Mouse (Mus musculus): ENCODE data around the gene Polr1b. TPM values are rescaled to one million over a fixed set of nuclear protein-coding genes. Genes with fewer than 3 reads are reported as not detected.
A peak's percentile ranks its signal among the peaks of the same experiment; 100 is the strongest.

The Polr1b gene
- polyA plus RNA-seq, 1 experiment = 19.1 TPM

DNA sequence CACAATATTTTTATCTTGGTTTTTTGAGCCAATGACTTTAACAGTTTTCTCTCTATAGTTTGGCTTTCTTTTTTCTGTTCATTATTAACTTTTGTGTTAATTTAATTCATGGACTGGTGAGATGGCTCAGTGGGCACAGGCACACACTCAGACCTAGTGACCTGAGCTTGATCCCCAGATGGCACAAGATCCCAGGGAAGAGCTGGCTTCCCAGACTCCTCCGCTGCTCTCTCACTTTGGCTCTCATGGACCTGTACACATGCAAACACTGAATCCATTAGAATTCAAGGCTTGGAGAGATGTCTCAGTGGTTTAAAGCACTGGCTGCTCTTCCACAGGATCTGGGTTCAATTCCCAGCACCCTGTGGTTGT, 15.6 kb downstream of the Polr1b start:
- no peaks in the 10 kb centered on the region for H3K79me2 ChIP-seq (ENCODE audit: control insufficient read depth, insufficient read depth)
- no peak overlapping the region for H3ac ChIP-seq (ENCODE audit: control insufficient read depth, insufficient read length, low read depth)
- H3K79me3 ChIP-seq (ENCODE audit: low read depth) = peaks cover 2% of the 10 kb centered on the region
- no peak overlapping the region for H3K4me3 ChIP-seq (ENCODE audit: insufficient read depth, poor library complexity, severe bottlenecking)
- no peaks in the 10 kb centered on the region for H3K27me3 ChIP-seq (ENCODE audit: control insufficient read depth, insufficient read depth, insufficient read length)
- peaks cover 100% of the 10 kb centered on the region for H3K36me3 ChIP-seq (ENCODE audit: control insufficient read depth, insufficient read depth)
- TF ChIP-seq MAX (IDR thresholded peaks at IDR 0.05) = no peak

DNA sequence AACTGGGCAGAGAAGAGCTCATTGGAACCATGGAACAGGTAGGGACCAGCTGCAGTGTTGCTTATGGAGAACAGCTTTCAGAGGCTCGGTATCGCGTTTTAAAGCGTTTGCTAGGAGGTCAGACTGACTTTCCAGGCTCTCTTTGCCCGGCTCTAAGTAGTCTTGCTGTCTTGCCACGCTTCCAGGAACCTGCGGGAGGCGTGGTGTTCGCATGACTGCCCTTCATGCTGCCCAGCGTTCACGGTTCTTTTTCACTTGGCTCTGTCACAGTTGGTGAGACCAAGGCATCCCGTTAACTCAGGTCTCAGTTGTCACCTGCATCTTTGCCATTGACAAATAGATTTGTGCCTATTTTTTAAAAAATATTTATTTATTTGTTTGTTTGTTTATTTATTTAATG, 17.3 kb downstream of the Polr1b start:
- no peaks in the 10 kb centered on the region for H3K27me3 ChIP-seq (ENCODE audit: control insufficient read depth, insufficient read depth, insufficient read length)
- no peak overlapping the region for H3K4me3 ChIP-seq (ENCODE audit: insufficient read depth, poor library complexity, severe bottlenecking)
- H3K36me3 ChIP-seq (ENCODE audit: control insufficient read depth, insufficient read depth) = peaks cover 100% of the 10 kb centered on the region
- no peak overlapping the region for H3ac ChIP-seq (ENCODE audit: control insufficient read depth, insufficient read length, low read depth)
- TF ChIP-seq MYOD1 (IDR thresholded peaks at IDR 0.05; ENCODE audit: control insufficient read depth, insufficient read length, low read depth) (no peak), MAX (IDR thresholded peaks at IDR 0.05) (no peak), USF1 (IDR thresholded peaks at IDR 0.05; ENCODE audit: low read depth) (no peak)
- no peaks in the 10 kb centered on the region for H3K79me2 ChIP-seq (ENCODE audit: control insufficient read depth, insufficient read depth)
- peaks cover 2% of the 10 kb centered on the region for H3K79me3 ChIP-seq (ENCODE audit: low read depth)

DNA sequence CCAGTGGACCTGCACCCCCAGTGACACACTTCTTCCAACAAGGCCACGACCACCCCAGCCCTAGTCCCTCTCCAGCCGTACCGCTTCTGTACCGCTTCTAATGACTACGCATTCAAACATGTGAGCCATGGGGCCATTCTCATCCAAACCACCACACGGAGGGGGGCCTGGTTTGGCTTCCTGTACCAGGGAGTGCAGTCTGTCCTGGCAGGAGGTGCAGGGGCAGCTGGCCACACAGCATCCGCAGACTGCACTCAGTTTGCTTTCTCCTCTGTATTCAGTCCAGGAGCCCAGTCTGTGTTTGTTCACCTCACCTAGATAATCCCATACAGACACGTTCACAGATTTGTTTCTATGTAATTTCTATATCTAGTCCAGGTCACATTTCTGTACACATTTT, 21.2 kb downstream of the Polr1b start:
- no peaks in the 10 kb centered on the region for H3K79me2 ChIP-seq (ENCODE audit: control insufficient read depth, insufficient read depth)
- TF ChIP-seq CTCF (IDR thresholded peaks at IDR 0.05; ENCODE audit: control insufficient read depth, insufficient read depth, insufficient read length) = no peak
- no peak for TF ChIP-seq MYOD1 (IDR thresholded peaks at IDR 0.05; ENCODE audit: control insufficient read depth, insufficient read length, low read depth)
- TF ChIP-seq USF1 (IDR thresholded peaks at IDR 0.05; ENCODE audit: low read depth) = no peak
- no peak for TF ChIP-seq MAX (IDR thresholded peaks at IDR 0.05)
- no peak for TF ChIP-seq MYOG (IDR thresholded peaks at IDR 0.05; ENCODE audit: control insufficient read depth, extremely low read depth, insufficient read length)
- no peak for TF ChIP-seq CEBPB (IDR thresholded peaks at IDR 0.05; ENCODE audit: low read depth)
- no peak for TF ChIP-seq FOSL1 (IDR thresholded peaks at IDR 0.05; ENCODE audit: insufficient read depth, low read length, poor library complexity, severe bottlenecking)

DNA sequence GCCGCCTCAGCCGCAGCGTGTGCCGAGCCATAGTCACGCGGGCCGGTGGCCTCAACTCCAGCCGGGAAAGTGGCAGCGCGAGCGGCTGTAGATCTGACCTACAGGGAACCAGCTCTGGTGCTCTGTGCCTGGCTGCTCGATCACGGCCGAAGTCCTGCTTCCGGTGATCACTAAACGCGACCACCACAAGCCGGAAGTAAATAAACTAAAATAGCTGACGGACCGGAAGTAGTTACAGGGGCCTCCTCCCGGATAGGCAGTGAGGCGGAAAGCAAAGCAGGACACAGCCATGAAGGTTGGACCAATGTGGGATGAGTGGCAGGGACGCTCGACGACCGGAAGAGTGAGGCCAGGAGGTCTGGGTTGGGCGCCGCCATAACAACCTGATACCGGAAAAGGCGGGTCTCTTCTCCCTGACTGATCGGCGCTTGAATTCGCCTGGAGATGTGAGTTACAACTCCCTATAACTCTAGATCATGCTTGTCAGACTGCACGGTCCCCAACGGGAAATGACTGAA, 28.7 kb downstream of the Polr1b start, which contains the start of gene Chchd5:
Gene Chchd5 (plus strand): TSS at position 289 of the 518 bp plus-strand sequence.
- Histone ChIP-seq H3K79me3 (ENCODE audit: low read depth) (peaks cover 8% of the 10 kb centered on the region), H3K27me3 (ENCODE audit: control insufficient read depth, insufficient read depth, insufficient read length) (no peaks in the 10 kb centered on the region), H3K36me3 (ENCODE audit: control insufficient read depth, insufficient read depth) (peaks cover 39% of the 10 kb centered on the region), H3ac (ENCODE audit: control insufficient read depth, insufficient read length, low read depth) (peak within 1 kb of the TSS; percentile 88), H3K79me2 (ENCODE audit: control insufficient read depth, insufficient read depth) (peaks cover 24% of the 10 kb centered on the region), H3K4me3 (ENCODE audit: insufficient read depth, poor library complexity, severe bottlenecking) (peak within 1 kb of the TSS; percentile 75)
- peak; percentile 85 for TF ChIP-seq MAX (IDR thresholded peaks at IDR 0.05)
- TF ChIP-seq FOSL1 (IDR thresholded peaks at IDR 0.05; ENCODE audit: insufficient read depth, low read length, poor library complexity, severe bottlenecking) = no peak

More for the DNA sequence above, 21.2 kb downstream of the Polr1b start:
- no peak overlapping the region for H3ac ChIP-seq (ENCODE audit: control insufficient read depth, insufficient read length, low read depth)
- no peak overlapping the region for H3K4me3 ChIP-seq (ENCODE audit: insufficient read depth, poor library complexity, severe bottlenecking)
- peaks cover 3% of the 10 kb centered on the region for H3K79me3 ChIP-seq (ENCODE audit: low read depth)
- peaks cover 94% of the 10 kb centered on the region for H3K36me3 ChIP-seq (ENCODE audit: control insufficient read depth, insufficient read depth)
- no peaks in the 10 kb centered on the region for H3K27me3 ChIP-seq (ENCODE audit: control insufficient read depth, insufficient read depth, insufficient read length)

DNA sequence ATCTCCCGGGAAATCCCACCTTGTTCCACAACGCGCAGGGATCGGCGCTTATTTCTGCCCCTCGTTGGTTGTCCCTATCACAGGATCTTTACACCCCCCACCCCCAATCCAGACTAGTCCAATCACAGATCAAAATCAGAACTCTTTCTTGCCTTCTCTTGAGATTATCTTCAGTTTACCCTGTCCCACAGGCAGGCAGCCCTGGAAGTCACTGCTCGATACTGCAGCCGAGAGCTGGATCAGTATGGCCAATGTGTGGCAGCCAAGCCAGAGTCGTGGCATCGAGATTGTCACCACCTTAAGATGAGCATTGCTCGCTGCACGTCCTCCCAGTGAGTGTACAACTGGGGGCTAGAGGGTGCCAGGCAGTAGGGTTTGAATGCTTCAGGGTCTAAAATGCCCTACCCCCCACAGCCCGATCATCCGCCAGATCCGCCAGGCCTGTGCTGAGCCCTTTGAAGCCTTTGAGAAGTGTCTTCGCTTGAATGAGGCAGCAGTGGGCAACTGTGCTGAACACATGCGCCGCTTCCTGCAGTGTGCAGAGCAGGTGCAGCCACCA, 29.3 kb downstream of the Polr1b start:
- peak overlapping the region; percentile 76 for H3ac ChIP-seq (ENCODE audit: control insufficient read depth, insufficient read length, low read depth)
- H3K36me3 ChIP-seq (ENCODE audit: control insufficient read depth, insufficient read depth) = peaks cover 33% of the 10 kb centered on the region
- TF ChIP-seq MYOG (IDR thresholded peaks at IDR 0.05; ENCODE audit: control insufficient read depth, extremely low read depth, insufficient read length) = no peak
- TF ChIP-seq USF1 (IDR thresholded peaks at IDR 0.05; ENCODE audit: low read depth) = no peak
- no peak for TF ChIP-seq CEBPB (IDR thresholded peaks at IDR 0.05; ENCODE audit: low read depth)
- no peak for TF ChIP-seq FOSL1 (IDR thresholded peaks at IDR 0.05; ENCODE audit: insufficient read depth, low read length, poor library complexity, severe bottlenecking)
- TF ChIP-seq MYOD1 (IDR thresholded peaks at IDR 0.05; ENCODE audit: control insufficient read depth, insufficient read length, low read depth) = no peak
- no peak for TF ChIP-seq CTCF (IDR thresholded peaks at IDR 0.05; ENCODE audit: control insufficient read depth, insufficient read depth, insufficient read length)
- no peak for TF ChIP-seq MAX (IDR thresholded peaks at IDR 0.05)
- H3K79me3 ChIP-seq (ENCODE audit: low read depth) = peaks cover 8% of the 10 kb centered on the region
- H3K79me2 ChIP-seq (ENCODE audit: control insufficient read depth, insufficient read depth) = peaks cover 24% of the 10 kb centered on the region
- H3K4me3 ChIP-seq (ENCODE audit: insufficient read depth, poor library complexity, severe bottlenecking) = peak overlapping the region; percentile 75
- no peaks in the 10 kb centered on the region for H3K27me3 ChIP-seq (ENCODE audit: control insufficient read depth, insufficient read depth, insufficient read length)

DNA sequence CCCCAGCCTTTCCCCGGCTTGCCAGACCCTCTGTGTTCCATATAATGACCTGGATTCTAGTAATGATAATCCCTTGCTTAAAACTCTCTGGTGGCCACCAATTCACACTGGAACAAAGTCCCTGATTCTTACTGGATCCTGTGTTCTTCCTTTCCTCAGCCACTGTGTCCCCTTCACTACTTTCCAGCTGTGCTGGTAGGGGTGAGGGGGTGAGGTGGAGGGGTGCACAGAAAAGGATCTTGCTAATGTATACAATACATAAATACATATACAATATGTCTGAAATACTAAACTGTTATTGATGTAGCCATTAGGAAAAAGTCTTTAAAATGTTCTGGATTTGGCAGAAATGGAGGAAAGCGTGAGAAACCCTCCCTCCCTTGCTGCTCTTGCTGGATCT, 30.0 kb downstream of the Polr1b start:
- TF ChIP-seq CTCF (IDR thresholded peaks at IDR 0.05; ENCODE audit: control insufficient read depth, insufficient read depth, insufficient read length) = no peak
- H3K27me3 ChIP-seq (ENCODE audit: control insufficient read depth, insufficient read depth, insufficient read length) = no peaks in the 10 kb centered on the region
- peaks cover 26% of the 10 kb centered on the region for H3K36me3 ChIP-seq (ENCODE audit: control insufficient read depth, insufficient read depth)
- H3K79me2 ChIP-seq (ENCODE audit: control insufficient read depth, insufficient read depth) = peaks cover 24% of the 10 kb centered on the region
- H3K4me3 ChIP-seq (ENCODE audit: insufficient read depth, poor library complexity, severe bottlenecking) = peak overlapping the region; percentile 75
- H3ac ChIP-seq (ENCODE audit: control insufficient read depth, insufficient read length, low read depth) = peak overlapping the region; percentile 19
- peaks cover 8% of the 10 kb centered on the region for H3K79me3 ChIP-seq (ENCODE audit: low read depth)

All from C2C12 (cell line).